Mouse (Mus musculus): Measurements from ENCODE around the gene Adamts7.

The Adamts7 gene

GRCm38 (mm10) chr9:90162243-90162925, 485 bp upstream of the Adamts7 start:
- DNase-seq = peak; percentile 71 to 83

GRCm38 (mm10) chr9:90163749-90164095, 853 bp downstream of the Adamts7 start:
- peak; percentile 32 to 74 for DNase-seq

DNA sequence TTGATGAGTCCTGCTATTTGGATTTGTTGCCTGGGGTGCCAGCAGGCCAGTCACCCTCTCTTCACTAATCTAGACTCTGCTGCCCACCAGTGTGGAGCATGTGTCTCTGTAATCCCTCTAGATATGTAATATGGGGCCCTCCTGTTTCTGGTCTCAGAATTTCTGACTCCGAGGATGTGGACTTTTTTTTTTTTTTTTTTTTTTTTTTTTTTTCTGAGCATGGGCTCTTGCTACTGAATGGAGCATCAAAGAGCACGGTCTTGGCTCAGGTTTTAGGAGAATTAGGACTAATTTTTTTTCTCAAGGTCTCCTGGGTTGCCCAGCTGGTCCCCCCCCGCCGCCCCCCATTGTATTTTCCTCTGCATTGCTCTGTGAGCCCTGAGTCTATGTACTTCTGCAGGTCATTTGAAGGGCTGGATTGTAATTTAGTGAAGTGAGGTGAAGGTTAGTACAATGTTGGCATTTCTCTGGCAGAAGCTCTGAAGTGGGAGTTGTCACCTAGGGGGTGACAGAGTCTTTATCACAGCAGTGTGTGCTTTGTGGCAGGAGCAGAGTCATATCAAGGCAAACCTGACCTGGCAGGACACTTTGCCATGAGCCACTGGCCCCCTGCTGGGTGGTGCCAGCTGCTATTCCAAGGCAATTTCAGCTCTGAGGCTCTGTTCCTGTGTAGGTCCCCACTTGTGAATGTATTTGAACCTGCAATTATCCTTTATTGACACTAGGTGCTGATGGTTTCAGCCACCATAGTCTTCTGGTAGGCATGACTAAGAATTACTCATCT, 2.0 kb downstream of the Adamts7 start:
- no peak for DNase-seq

GRCm38 (mm10) chr9:90165590-90165989, 2.7 kb downstream of the Adamts7 start:
- no peak for DNase-seq

DNA sequence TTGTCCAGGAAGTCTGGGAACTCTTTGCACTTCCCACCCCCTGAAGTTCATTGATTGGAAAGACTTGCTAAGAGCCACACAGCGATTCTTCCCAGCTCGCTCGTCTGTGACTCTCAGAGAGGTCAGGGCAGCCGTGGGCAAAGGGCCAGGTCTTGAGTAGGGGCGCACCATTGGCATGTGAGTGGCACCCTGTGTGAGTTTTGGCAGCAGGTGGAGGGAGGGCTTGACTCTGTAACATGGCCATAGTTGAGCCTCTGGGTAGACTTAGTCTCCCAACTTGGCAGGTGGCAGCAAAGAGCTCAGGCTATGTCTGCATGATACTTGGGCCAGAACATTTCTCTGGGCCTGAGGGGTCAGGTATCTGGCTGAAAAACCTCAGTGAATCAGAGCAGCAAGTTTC, 3.7 kb downstream of the Adamts7 start:
- peak; percentile 35 to 41 for DNase-seq

DNA sequence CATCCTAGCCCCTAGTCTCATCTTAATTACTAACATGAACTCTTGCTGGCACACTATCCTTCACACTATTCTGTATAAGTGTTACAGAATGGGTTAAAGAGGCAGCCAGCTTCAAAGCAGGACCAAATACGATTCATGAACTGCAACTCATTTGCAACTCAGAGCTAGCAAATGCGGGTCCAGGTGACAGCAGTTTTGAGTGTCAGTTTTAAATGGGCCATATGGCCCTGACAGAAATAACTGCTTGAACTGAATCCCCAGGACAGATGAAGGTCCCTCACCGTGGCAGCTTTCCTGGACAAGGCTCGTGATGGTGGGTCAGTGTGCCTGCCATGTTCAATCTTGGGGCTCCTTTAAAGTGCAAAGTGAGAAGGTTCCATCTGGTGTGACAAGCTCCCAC, 7.1 kb downstream of the Adamts7 start:
- DNase-seq = no peak

- DNase-seq = no peak
Measured at GRCm38 (mm10) chr9:90171421-90171820, 8.6 kb downstream of the Adamts7 start.

DNA sequence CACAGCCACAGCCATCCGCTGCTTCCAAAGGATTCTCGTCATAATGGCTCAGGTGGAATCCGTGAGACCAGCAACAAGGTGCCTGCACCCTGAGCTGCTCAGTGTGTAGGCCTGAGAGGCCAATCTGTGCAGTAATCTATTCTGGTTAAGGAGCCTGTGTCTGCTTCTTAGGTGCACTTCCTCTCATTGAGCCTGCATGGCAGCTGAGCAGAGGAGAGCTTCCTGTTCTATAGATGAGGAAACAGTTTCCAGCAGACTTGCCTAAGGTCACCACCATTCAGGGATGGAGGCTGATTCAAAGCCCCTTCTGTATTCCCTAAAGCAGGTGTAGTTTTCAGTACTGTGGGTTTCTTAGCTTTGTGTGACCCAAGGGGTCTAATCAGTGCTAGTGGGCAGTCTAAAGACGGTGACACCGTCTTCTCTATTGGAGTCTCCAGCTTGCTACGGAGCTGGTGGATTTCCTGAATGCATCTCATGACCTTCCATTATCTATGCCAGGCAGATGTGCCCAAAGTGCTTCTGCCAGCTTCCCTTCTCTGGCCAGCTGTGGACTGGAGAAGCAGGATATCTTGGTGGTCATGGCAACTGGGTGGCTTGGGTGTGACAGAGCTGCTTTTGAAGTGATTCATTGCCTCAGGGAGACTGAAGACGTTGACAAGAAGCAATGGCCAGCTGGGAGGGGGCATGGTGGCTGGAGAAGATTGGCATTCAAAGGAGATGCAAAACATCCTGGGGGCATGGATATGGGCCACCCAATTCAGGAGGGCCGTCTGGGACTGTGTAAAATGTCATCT, 9.9 kb downstream of the Adamts7 start:
- no peak for DNase-seq

GRCm38 (mm10) chr9:90173330-90173729, 10.5 kb downstream of the Adamts7 start:
- no peak for DNase-seq

DNA sequence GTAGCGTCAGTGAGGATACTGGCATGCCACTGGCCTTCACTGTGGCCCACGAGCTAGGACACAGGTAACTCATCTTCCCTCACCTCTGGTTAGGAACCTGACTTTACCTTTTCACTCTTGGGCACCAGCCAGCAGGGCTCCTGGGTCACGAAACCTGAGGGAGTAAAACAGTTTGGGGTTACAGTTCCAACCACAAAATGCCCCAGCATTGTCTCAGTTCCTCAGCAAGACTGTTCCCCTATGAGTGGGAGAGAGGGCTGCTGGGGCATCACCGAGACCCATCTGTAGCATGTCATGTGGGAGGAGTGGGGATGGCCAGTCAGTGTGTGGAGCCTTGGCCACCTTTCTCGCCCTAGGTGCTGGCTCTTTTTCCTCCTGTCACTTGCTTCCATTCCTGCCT, 16.5 kb downstream of the Adamts7 start:
- no peak for DNase-seq

- DNase-seq = no peak
Measured at GRCm38 (mm10) chr9:90181656-90182388, 19.0 kb downstream of the Adamts7 start.

DNA sequence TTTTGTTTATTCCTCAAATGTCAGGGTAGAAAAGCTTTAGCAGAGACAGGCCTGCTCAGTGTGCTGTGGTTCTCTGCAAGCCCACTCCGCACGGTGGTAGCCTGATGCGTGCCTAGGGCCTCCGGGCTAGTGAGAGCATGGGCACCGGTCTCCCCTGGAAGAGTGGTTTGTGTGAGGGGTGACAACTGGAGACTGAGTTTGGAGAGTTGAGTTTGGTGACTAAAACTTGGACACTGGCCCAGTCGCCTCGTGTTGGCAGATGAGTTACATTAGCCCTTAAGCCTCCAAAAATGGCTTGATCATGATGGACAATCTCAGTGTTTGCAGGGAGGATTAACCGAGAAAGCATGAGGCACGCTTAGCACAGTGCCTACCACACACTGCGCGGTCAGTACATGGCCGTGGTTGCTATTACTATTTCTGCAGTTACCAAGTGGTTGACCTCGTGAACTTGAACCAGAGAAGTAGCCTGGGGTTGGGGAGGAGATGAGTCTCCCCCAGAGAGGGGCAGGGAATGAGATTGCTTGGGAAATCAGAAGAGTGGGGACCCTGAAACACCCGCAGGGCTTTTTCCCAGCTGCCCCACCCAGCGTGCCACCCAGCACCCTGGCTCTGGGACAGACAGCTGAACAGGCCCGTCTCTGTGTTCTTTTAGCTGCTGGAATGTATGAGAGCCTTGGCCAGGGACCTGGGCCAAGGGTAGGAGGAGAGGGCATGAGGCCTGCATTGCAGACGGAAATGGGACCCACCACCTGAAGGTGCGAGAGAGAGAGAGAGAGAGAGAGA, 20.0 kb downstream of the Adamts7 start:
- DNase-seq = no peak

GRCm38 (mm10) chr9:90183550-90183949, 20.7 kb downstream of the Adamts7 start:
- DNase-seq = no peak

- peak; percentile 74 to 80 for DNase-seq
Measured at GRCm38 (mm10) chr9:90184116-90184515, 21.2 kb downstream of the Adamts7 start.

- DNase-seq = no peak
Measured at GRCm38 (mm10) chr9:90185356-90185910, 22.6 kb downstream of the Adamts7 start.

DNA sequence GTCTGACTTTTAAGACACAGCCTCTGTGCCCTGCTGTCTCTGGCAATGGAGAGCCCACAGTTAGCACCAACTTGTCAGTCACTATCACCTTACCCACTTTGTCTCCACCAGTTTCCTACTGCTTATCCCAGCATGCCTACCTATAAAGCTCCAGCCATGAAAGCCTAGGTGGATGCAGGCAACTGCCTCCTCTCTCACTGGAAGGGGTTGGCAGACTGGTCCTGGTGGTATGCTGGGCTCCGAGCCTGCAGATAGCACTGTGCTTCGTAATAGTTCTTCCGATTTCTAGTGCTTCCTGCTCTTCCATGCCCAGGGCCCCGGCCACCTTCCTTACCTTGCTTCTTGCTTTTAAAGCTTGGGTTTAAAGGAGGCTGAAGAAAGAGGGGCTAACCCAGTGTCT, 26.0 kb downstream of the Adamts7 start:
- no peak for DNase-seq

GRCm38 (mm10) chr9:90189391-90189790, 26.5 kb downstream of the Adamts7 start:
- no peak for DNase-seq

DNA sequence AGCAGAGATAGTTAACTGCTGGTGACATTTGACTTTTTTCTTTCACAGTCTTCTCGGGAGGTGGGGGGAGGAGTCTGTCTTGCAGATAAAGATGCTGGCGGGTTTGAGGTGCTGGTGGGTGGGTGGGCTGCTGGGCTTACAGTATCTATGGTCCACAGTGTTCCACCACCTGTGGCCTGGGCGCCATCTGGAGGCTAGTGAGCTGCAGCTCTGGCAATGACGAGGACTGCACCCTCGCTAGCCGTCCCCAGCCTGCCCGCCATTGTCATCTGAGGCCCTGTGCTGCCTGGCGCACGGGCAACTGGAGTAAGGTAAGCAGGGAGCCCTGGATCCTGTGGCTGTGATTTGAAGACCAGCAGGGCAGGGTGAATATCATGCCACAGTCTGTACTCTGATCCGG, 32.1 kb downstream of the Adamts7 start:
- DNase-seq = no peak

- DNase-seq = no peak
Measured at GRCm38 (mm10) chr9:90196262-90196661, 33.4 kb downstream of the Adamts7 start.

DNA sequence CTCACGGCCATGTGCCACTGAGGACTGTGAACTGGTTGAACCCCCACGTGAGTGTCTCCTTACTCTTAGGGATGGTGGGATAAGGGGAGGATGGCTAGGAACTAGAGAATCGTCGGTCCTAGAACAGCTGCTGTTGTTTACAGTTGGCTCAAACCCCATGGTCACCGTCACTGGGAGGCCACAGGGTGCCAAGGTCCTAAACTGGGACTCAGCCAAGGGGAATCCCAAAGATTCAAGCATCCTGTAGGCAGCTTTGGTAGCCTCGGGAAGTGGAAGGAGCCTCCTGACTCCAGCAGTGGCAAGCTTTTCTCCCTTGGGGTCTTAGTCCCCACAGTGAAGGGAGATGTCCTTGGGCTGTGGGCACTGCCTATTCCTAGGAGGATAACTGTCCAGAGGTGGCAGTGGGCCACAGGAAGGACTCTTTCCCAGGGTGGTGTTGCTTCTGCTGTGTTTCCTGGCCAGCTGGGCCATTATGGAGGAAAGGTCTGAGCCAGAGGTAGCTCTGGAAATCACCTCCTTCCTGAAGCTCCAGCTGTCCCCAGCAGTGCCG, 34.3 kb downstream of the Adamts7 start:
- DNase-seq = peak; percentile 17 to 30

GRCm38 (mm10) chr9:90197866-90198383, 35.1 kb downstream of the Adamts7 start:
- no peak for DNase-seq
